Mouse (Mus musculus): ENCODE data around the gene Mpnd.

- TF ChIP-seq TCF12 (IDR thresholded peaks at IDR 0.05; ENCODE audit: low read depth, low read length) (no peak), ETS1 (conservative IDR thresholded peaks at IDR 0.05; ENCODE audit: low read depth, low read length) (no peak), NELFE (IDR thresholded peaks at IDR 0.05; ENCODE audit: low read depth, low read length) (no peak), ZMIZ1 (IDR thresholded peaks at IDR 0.05; ENCODE audit: low read depth, low read length) (no peak), POLR2A (IDR thresholded peaks at IDR 0.05; ENCODE audit: low read depth, low read length) (no peak), MEF2A (IDR thresholded peaks at IDR 0.05; ENCODE audit: borderline replicate concordance, low read depth, low read length) (no peak), ELF1 (IDR thresholded peaks at IDR 0.05; ENCODE audit: low read depth, low read length) (no peak), EP300 (IDR thresholded peaks at IDR 0.05; ENCODE audit: low read length) (no peak), E2F4 (IDR thresholded peaks at IDR 0.05; ENCODE audit: insufficient replicate concordance, low read depth, low read length) (no peak), CTCF (conservative IDR thresholded peaks at IDR 0.05 in 1 of 2, IDR thresholded peaks at IDR 0.05 in 1 of 2; ENCODE audit: low read depth in 2 of 2, low read length in 2 of 2) (no peak), RCOR1 (conservative IDR thresholded peaks at IDR 0.05; ENCODE audit: low read depth, low read length) (no peak)
Measured at GRCm38 (mm10) chr17:55956591-55956990, 48.9 kb upstream of the Mpnd start.
